Mouse (Mus musculus): ENCODE results near the gene Hspb6. TPM values are rescaled to one million over a fixed set of nuclear protein-coding genes. Genes with fewer than 3 reads are reported as not detected.

Hspb6 gene
- total RNA-seq, 2 experiments from 2014 or later, result 279 to 308 TPM

Small RNA genes within 50 kb of the gene (microRNA-seq; reads per million reads assigned to microRNA genes)
- gene Gm38670, result 2.1 to 2.2 reads per million in 2 experiments
- 0 to 0.20 reads per million in 2 experiments for gene Mir3569

Other genes with a start within 250 kb of the Hspb6 start
- 10 to 100 TPM; 29.4 to 30.8 TPM for gene Alkbh6, start 243.5 kb upstream of the Hspb6 start, total RNA-seq (2021)
- 1 to 10 TPM; 1.3 to 3.2 TPM for gene Syne4, start 237.4 kb upstream of the Hspb6 start, total RNA-seq (2021)
- under 1 TPM; 0.70 to 0.91 TPM for gene E130208F15Rik, start 230.4 kb upstream of the Hspb6 start, total RNA-seq (2021)
- gene Sdhaf1, start 228.3 kb upstream of the Hspb6 start, total RNA-seq (2021), result 10 to 100 TPM; 15.5 to 16.6 TPM
- gene Lrfn3, start 189.4 kb upstream of the Hspb6 start, total RNA-seq (2021), result 1 to 10 TPM; 1.4 to 2.2 TPM
- gene Tyrobp, start 138.4 kb upstream of the Hspb6 start, total RNA-seq (2021), result 10 to 100 TPM; 11.1 to 13.5 TPM
- under 1 TPM in 1 of 2 experiments, not detected in 1; 0.88 TPM for gene Hcst, start 132.3 kb upstream of the Hspb6 start, total RNA-seq (2021)
- 1 to 10 TPM in 1 of 2 experiments, under 1 TPM in 1; 0.43 to 1.3 TPM for gene Nfkbid, start 130.4 kb upstream of the Hspb6 start, total RNA-seq (2021)
- gene Aplp1, start 106.6 kb upstream of the Hspb6 start, total RNA-seq (2021), result 1 to 10 TPM; 6.0 to 7.4 TPM
- under 1 TPM in 1 of 2 experiments, not detected in 1; 0.34 TPM for gene Kirrel2, start 94.5 kb upstream of the Hspb6 start, total RNA-seq (2021)
- not detected for gene Nphs1, start 93.9 kb upstream of the Hspb6 start, total RNA-seq (2021)
- gene Prodh2, start 58.6 kb upstream of the Hspb6 start, total RNA-seq (2021), result not detected
- 10 to 100 TPM in 1 of 2 experiments, 1 to 10 TPM in 1; 7.3 to 12.8 TPM for gene Arhgap33, start 17.1 kb upstream of the Hspb6 start, total RNA-seq (2021)
- 1 to 10 TPM; 5.2 to 7.8 TPM for gene Proser3, start 121 bp downstream of the Hspb6 start, total RNA-seq (2021)
- gene Lin37, start 7.7 kb downstream of the Hspb6 start, total RNA-seq (2021), result 10 to 100 TPM; 14.8 to 17.1 TPM
- 10 to 100 TPM; 70.5 to 72.7 TPM for gene U2af1l4, start 11.1 kb downstream of the Hspb6 start, total RNA-seq (2021)
- gene Gm49396, start 11.2 kb downstream of the Hspb6 start, total RNA-seq (2021), result 1 to 10 TPM; 2.1 to 3.1 TPM
- 10 to 100 TPM; 80.0 to 83.8 TPM for gene Psenen, start 11.4 kb downstream of the Hspb6 start, total RNA-seq (2021)
- 1 to 10 TPM; 1.1 to 1.2 TPM for gene Igflr1, start 13.2 kb downstream of the Hspb6 start, total RNA-seq (2021)
- 10 to 100 TPM; 29.5 to 35.8 TPM for gene Kmt2b, start 36.5 kb downstream of the Hspb6 start, total RNA-seq (2021)
- not detected for gene Zbtb32, start 46.7 kb downstream of the Hspb6 start, total RNA-seq (2021)
- gene Upk1a, start 60.7 kb downstream of the Hspb6 start, total RNA-seq (2021), result under 1 TPM; 0.62 to 0.86 TPM
- 1,000 to 10,000 TPM; 2,883 to 3,014 TPM for gene Cox6b1, start 74.0 kb downstream of the Hspb6 start, total RNA-seq (2021)
- not detected for gene Etv2, start 83.7 kb downstream of the Hspb6 start, total RNA-seq (2021)
- 10 to 100 TPM; 58.8 to 62.2 TPM for gene Rbm42, start 98.1 kb downstream of the Hspb6 start, total RNA-seq (2021)
- gene Haus5, start 112.8 kb downstream of the Hspb6 start, total RNA-seq (2021), result 10 to 100 TPM; 13.1 to 16.6 TPM
- gene Pmis2, start 119.4 kb downstream of the Hspb6 start, total RNA-seq (2021), result not detected
- gene 2200002J24Rik, start 146.7 kb downstream of the Hspb6 start, total RNA-seq (2021), result not detected
- gene Atp4a, start 160.0 kb downstream of the Hspb6 start, total RNA-seq (2021), result under 1 TPM; 0.14 to 0.74 TPM
- 100 to 1,000 TPM; 208 to 221 TPM for gene Tmem147, start 177.4 kb downstream of the Hspb6 start, total RNA-seq (2021)
- not detected for gene Gapdhs, start 191.5 kb downstream of the Hspb6 start, total RNA-seq (2021)
- 1 to 10 TPM; 4.8 to 5.1 TPM for gene Sbsn, start 199.3 kb downstream of the Hspb6 start, total RNA-seq (2021)
- gene Dmkn, start 211.6 kb downstream of the Hspb6 start, total RNA-seq (2021), result 1 to 10 TPM; 4.6 to 5.7 TPM
- not detected for gene Krtdap, start 235.7 kb downstream of the Hspb6 start, total RNA-seq (2021)